Mouse (Mus musculus) stomach, embryonic 16.5 days (tissue): ENCODE measurements around the gene Phactr2. TPM values are rescaled to one million over a fixed set of nuclear protein-coding genes. Genes with fewer than 3 reads are reported as not detected.
A peak's percentile ranks its signal among the peaks of the same experiment; 100 is the strongest.
"Not testable (repeated sequence)": the region's sequence is repeated elsewhere in the genome, so short reads cannot be mapped to it uniquely, and the experiment has no call there.

Experiments
- ATAC-seq: fragments of 200-750 bp; cut with Nextera tagmentation; 2 replicates; pipeline ENCODE4 v1.8.0; 2017; ENCODE audit warnings: moderate number of reproducible peaks, moderate TSS enrichment; ENCODE audit not compliant: insufficient read depth, low FRiP score
- H3K27ac ChIP-seq: fragments of 300-500 bp; sonication (generic); 2 replicates; pipeline ENCODE4 v1.5.1; 2014; ENCODE audit warnings: low read length
- H3K27me3 ChIP-seq: fragments of 300-500 bp; sonication (generic); 2 replicates; pipeline ENCODE4 v1.6.1; 2014; ENCODE audit warnings: low read length, control low read depth, mixed read lengths; ENCODE audit not compliant: control insufficient read depth, insufficient read depth
- H3K36me3 ChIP-seq: fragments of 300-500 bp; sonication (generic); 2 replicates; pipeline ENCODE4 v1.6.1; 2014; ENCODE audit warnings: low read length; ENCODE audit not compliant: control insufficient read depth, insufficient read depth
- H3K4me1 ChIP-seq: fragments of 300-500 bp; sonication (generic); 2 replicates; pipeline ENCODE4 v1.6.1; 2014; ENCODE audit warnings: low read length, control low read depth, mixed read lengths; ENCODE audit not compliant: control insufficient read depth, insufficient read depth
- H3K4me2 ChIP-seq: fragments of 300-500 bp; sonication (generic); 2 replicates; pipeline ENCODE4 v1.6.1; 2014; ENCODE audit warnings: low read depth, low read length, mixed read lengths
- H3K4me3 ChIP-seq: fragments of 300-500 bp; sonication (generic); replicated peaks from 2 replicates; pipeline ENCODE4 v1.5.1; 2014; ENCODE audit warnings: mild to moderate bottlenecking, low read length
- H3K9ac ChIP-seq: fragments of 300-500 bp; sonication (generic); 2 replicates; pipeline ENCODE4 v1.6.1; 2014; ENCODE audit warnings: low read length
- H3K9me3 ChIP-seq: fragments of 300-500 bp; sonication (generic); replicated peaks from 2 replicates; pipeline ENCODE4 v1.6.1; 2016; ENCODE audit warnings: low read length, control low read depth; ENCODE audit not compliant: control insufficient read depth
- WGBS: fragments of 180-500 bp; shearing (Covaris S2); extraction: QIAGEN DNeasy Blood & Tissue Kit; methylation state at CpG from one replicate; pipeline ENCODE4 v1.1.7; 2014; 5-methylcytosine and 5-hydroxymethylcytosine counted together
- polyA plus RNA-seq: library from polyadenylated mRNA; unstranded; fragments of >200 nt; fragmentation: Nextera tagmentation; extraction: Ambion mirVana; gene quantifications from 2 replicates; pipeline ENCODE4 v1.2.1, GENCODE M21; 2015

Gene Phactr2
- polyA plus RNA-seq = 24.3 and 26.4 TPM in 2 replicates

DNA sequence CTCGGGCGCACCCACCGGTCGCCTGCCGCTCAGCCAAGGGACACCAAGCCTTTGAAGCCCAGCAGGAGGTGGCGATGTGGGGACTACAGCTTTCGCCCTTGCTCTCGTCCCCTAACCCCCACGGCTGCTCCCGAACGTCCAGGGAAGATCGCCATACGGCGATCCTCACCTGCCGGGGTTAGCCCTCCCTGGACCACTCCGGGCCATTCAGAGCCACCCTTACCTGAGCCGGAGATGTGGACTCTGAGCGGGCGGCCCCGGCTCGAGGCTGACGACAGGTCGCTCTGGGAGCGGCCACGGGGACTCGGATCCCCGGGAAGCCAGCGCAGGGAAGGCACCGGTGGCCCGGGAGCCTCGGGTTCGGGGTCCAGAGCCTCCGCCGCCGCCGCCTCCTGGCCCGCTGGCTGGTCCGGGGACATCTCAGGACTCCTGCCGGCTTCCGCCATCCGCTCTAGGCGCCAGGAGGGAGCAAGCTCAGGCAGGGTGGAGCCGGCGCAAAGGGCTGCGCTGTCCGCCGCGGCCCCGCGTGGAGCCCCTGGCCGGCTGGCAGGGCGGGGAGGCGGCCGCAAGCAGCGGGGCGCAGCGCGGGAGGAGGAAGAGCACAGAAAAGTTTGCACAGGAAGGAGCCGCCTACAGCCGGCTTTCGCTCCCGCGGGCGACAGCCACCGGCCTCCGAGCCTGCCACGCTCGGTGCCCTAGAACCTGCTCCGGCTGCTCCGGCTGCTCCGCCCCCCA, at the start of gene Phactr2:
Phactr2 (minus strand) TSS at position 580 of the 735 bp plus-strand sequence.
- Histone ChIP-seq H3K27ac (peak within 1 kb of the TSS; percentile 35; the same call in 1 of the 2 replicates), H3K9me3 (no peaks in the 10 kb centered on the region), H3K4me3 (peak within 1 kb of the TSS; percentile 65), H3K4me2 (peak within 1 kb of the TSS; percentile 98), H3K4me1 (0 out of 2 replicates have a peak, but pooled peaks cover 6% of the 10 kb centered on the region), H3K9ac (peak within 1 kb of the TSS; percentile 83), H3K36me3 (no peaks in the 10 kb centered on the region), H3K27me3 (no peaks in the 10 kb centered on the region; the same call in 1 of the 2 replicates)
- peak; percentile 80 for ATAC-seq
- under 1% methylated on average over 71 of the region's 71 CpGs for WGBS

DNA sequence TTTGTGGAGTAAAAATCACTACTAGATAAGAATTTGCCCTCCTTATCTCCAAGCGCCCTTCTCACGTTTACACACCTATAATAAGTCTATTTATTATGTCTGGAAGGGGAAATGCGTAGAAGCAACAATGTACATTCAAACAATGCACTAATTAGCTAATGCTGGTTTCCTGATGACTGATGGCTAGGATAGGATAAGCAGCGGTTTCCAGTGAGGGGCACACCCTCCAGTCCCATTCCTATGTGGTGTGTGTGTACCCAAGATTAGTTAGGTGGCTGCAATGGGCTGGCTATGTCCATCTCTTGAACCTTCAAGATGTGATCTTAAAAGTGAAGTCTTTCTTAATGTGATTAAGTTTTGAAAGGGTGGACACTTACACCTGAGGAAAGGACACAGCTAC, 47.6 kb upstream of the Phactr2 start:
- Histone ChIP-seq H3K4me2 (no peak overlapping the region), H3K4me3 (no peak overlapping the region), H3K27me3 (no peaks in the 10 kb centered on the region), H3K27ac (no peak overlapping the region), H3K4me1 (no peaks in the 10 kb centered on the region), H3K9me3 (no peaks in the 10 kb centered on the region), H3K9ac (no peak overlapping the region), H3K36me3 (no peaks in the 10 kb centered on the region)
- WGBS = 59% methylated on average over 4 of the region's 4 CpGs
- no peak for ATAC-seq

DNA sequence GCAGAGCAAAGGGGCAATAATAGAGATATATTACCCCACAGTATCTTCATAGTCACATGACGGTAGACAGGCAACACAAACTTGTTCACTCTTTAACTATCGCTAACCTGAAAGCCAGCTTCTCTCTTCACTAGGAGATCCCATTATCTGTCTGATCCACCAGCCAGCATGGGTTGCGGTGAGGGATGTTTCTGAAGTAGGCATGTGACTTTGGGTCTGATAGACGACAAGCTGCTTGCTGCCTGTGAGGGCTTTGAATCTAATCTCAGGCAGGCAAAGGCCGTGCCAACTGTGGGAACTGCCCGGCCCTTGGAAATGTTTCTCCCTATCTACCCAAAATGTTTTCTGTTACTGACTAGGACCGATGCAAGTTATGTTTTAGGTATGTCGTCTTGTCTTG, 28.2 kb upstream of the Phactr2 start:
- no peak for ATAC-seq
- peak overlapping the region; percentile 74; the same call in 1 of the 2 replicates for H3K4me2 ChIP-seq
- no peak overlapping the region for H3K4me3 ChIP-seq
- no peak overlapping the region for H3K9ac ChIP-seq
- H3K9me3 ChIP-seq = no peaks in the 10 kb centered on the region
- 76% methylated on average over 8 of the region's 8 CpGs for WGBS
- H3K27me3 ChIP-seq = no peaks in the 10 kb centered on the region
- H3K4me1 ChIP-seq = peaks cover 9% of the 10 kb centered on the region; the same call in 1 of the 2 replicates
- no peak overlapping the region for H3K27ac ChIP-seq
- H3K36me3 ChIP-seq = 0 out of 2 replicates have a peak, but pooled peaks cover 2% of the 10 kb centered on the region

DNA sequence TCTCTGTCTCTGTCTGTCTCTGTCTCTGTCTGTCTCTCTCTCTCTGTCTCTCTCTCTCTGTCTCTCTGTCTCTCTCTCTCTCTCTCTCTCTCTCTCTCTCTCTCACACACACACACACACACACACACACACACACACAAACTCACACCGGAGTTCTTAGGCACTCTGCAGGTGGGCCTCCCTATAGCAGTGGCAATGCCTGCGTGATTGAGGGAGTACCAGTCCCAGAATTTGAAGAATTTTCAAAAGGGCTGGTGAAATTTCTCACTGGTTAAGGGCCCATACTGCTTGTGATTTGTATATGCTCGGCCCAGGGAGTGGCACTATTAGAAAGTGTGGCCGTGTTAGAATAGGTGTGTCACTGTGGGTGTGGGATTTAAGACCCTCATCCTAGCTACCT, 27.3 kb upstream of the Phactr2 start:
- not testable (repeated sequence) for H3K4me1 ChIP-seq, H3K27ac ChIP-seq, H3K36me3 ChIP-seq, H3K27me3 ChIP-seq, ATAC-seq, H3K9me3 ChIP-seq
- WGBS = 48% methylated on average over 4 of the region's 4 CpGs
- H3K9ac ChIP-seq = peak overlapping the region; percentile 85
- H3K4me3 ChIP-seq = peak overlapping the region; percentile 74
- peak overlapping the region; percentile 74 for H3K4me2 ChIP-seq

DNA sequence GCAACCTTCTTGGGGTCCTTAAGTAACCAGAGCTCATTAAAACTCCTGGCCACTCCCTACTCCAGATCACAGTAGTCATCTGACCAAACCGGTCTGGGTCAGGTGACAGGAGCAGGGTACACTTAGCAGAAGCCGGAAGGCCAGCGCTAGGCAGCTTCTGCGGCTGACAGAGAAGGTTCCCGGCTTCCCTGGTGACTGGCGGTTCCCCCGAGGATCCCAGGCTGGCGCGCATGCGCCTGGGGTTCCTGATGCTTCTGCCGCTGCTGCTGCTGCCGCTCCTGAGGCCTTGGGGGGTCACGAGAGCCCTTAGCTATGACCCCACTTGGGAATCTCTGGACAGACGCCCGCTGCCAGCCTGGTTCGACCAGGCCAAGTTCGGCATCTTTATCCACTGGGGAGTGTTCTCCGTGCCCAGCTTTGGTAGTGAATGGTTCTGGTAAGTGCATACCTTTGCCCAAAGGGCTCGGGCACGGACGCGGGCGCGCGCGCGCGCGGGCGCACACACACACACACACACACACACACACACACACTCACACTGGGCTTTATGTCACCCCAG, 26.8 kb upstream of the Phactr2 start:
- no peaks in the 10 kb centered on the region for H3K9me3 ChIP-seq
- H3K27ac ChIP-seq = peak overlapping the region; percentile 71
- H3K36me3 ChIP-seq = 0 out of 2 replicates have a peak, but pooled peaks cover 2% of the 10 kb centered on the region
- peak overlapping the region; percentile 85 for H3K9ac ChIP-seq
- H3K4me2 ChIP-seq = peak overlapping the region; percentile 74
- H3K4me1 ChIP-seq = peaks cover 9% of the 10 kb centered on the region; the same call in 1 of the 2 replicates
- H3K4me3 ChIP-seq = peak overlapping the region; percentile 74
- ATAC-seq = peak; percentile 96
- no peaks in the 10 kb centered on the region for H3K27me3 ChIP-seq
- whole genome bisulfite sequencing = 0% methylated on average over 30 of the region's 30 CpGs

DNA sequence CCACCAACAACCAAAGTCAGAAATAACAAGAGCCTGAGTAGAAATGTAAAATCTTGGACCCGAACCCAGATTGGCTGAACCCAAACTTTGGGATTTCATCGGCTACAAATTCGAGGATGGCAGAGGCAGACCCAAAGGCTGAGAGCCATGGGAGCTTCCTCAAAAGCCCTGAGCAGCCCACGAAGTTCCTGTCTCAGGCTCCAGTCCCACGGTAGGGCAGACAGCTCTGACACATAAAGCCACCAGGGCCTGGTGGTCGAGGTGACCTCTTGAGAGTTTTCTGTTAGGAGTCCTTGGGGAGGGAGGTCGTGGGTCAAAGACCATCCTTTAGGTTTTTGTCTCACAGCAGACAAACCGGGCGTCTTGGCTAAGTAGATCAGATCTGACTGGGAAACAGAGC, 26.3 kb upstream of the Phactr2 start:
- 44% methylated on average over 9 of the region's 9 CpGs for WGBS
- peak overlapping the region; percentile 71 for H3K27ac ChIP-seq
- peak overlapping the region; percentile 74 for H3K4me2 ChIP-seq

DNA sequence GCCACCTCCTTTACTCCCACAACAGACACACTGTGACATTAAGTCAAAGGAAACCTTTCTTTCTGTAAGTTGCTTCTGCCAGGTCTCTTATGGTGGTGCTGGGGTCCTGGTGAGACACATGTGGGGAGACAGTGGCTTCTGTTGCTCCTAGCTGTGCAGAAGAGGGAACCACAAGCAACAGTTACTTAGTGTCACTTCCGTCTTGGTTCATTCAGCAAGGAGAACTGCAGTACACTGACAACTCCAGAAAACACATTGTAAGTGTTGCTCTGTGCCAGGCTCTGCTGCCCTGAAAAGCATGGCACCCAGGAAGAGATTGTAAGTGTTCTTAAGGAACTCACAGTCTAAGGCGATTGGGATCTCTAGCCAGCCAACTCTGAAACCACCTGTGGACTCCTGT, 25.1 kb upstream of the Phactr2 start, which contains the start of gene Fuca2:
Fuca2 (plus strand) TSS at position 210 of the 400 bp plus-strand sequence.
- Histone ChIP-seq H3K36me3 (0 out of 2 replicates have a peak, but pooled peaks cover 2% of the 10 kb centered on the region), H3K9ac (no peak within 1 kb of the TSS), H3K4me1 (peaks cover 9% of the 10 kb centered on the region; the same call in 1 of the 2 replicates), H3K4me3 (0 out of 2 replicates have a peak within 1 kb of the TSS, but pooled peaks have one; percentile 74), H3K27ac (peak within 1 kb of the TSS; percentile 71), H3K27me3 (no peaks in the 10 kb centered on the region), H3K9me3 (no peaks in the 10 kb centered on the region), H3K4me2 (peak within 1 kb of the TSS; percentile 74; the same call in 1 of the 2 replicates)
- 86% methylated on average over 2 of the region's 2 CpGs for WGBS
- no peak for ATAC-seq

More for the DNA sequence above, 26.3 kb upstream of the Phactr2 start:
- Histone ChIP-seq H3K4me1 (peaks cover 9% of the 10 kb centered on the region; the same call in 1 of the 2 replicates), H3K36me3 (0 out of 2 replicates have a peak, but pooled peaks cover 2% of the 10 kb centered on the region), H3K9ac (peak overlapping the region; percentile 85), H3K9me3 (no peaks in the 10 kb centered on the region), H3K27me3 (no peaks in the 10 kb centered on the region), H3K4me3 (peak overlapping the region; percentile 74)
- ATAC-seq = peak; percentile 7; the same call in 1 of the 2 replicates

DNA sequence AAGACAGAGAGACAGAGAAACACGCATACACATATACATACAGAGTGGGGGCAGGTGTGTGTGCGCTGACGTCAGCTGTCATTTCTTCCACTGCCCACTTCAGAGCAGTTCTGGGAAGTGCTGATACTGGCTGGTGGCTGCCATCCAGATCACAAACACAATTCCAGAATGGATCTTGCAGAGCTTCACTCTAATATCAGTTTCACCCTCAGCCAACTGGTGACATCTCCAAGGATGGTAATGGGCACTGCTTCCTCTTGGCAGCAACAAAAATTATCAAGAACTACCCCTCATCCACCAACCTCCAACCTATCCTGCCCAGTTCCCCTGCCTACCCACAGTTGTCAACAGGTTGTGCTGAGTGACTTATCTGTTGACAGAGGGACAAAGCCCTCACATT, 22.1 kb upstream of the Phactr2 start:
- Histone ChIP-seq H3K9ac (no peak overlapping the region), H3K36me3 (no peaks in the 10 kb centered on the region), H3K27me3 (no peaks in the 10 kb centered on the region), H3K4me2 (no peak overlapping the region), H3K27ac (no peak overlapping the region), H3K4me1 (peaks cover 6% of the 10 kb centered on the region; the same call in 1 of the 2 replicates), H3K4me3 (no peak overlapping the region), H3K9me3 (no peaks in the 10 kb centered on the region)
- WGBS = 80% methylated on average over 3 of the region's 3 CpGs
- ATAC-seq = no peak
